Mouse (Mus musculus) liver, embryonic 11.5 days (tissue): Measurements from ENCODE around the gene Efna2. TPM values are rescaled to one million over a fixed set of nuclear protein-coding genes. Genes with fewer than 3 reads are reported as not detected.

ENCODE experiments used
- ATAC-seq: fragments of 200-750 bp; cut with Nextera tagmentation; replicated peaks from 2 replicates; pipeline ENCODE4 v1.8.0; 2017; ENCODE audit warnings: moderate number of reproducible peaks, mild to moderate bottlenecking, moderate TSS enrichment, moderate library complexity; ENCODE audit not compliant: low FRiP score
- DNase-seq: peaks from one replicate; pipeline ENCODE4 v3.0.0-alpha.2; 2017; ENCODE audit warnings: low spot score
- H3K27ac ChIP-seq: fragments of 300-500 bp; sonication (generic); 2 replicates; pipeline ENCODE4 v1.5.1; 2014; ENCODE audit warnings: mild to moderate bottlenecking, low read depth, low read length, control low read depth
- H3K27me3 ChIP-seq: fragments of 300-500 bp; sonication (generic); replicated peaks from 2 replicates; pipeline ENCODE4 v1.6.1; 2014; ENCODE audit warnings: low read length, mixed read lengths; ENCODE audit not compliant: control insufficient read depth, insufficient read depth
- H3K36me3 ChIP-seq: fragments of 300-500 bp; sonication (generic); 2 replicates; pipeline ENCODE4 v1.6.1; 2014; ENCODE audit warnings: mild to moderate bottlenecking, low read length, moderate library complexity, mixed read lengths; ENCODE audit not compliant: control insufficient read depth, insufficient read depth
- H3K4me1 ChIP-seq: fragments of 300-500 bp; sonication (generic); replicated peaks from 2 replicates; pipeline ENCODE4 v1.6.1; 2014; ENCODE audit warnings: low read length, mixed read lengths; ENCODE audit not compliant: control insufficient read depth, insufficient read depth
- H3K4me2 ChIP-seq: fragments of 300-500 bp; sonication (generic); 2 replicates; pipeline ENCODE4 v1.6.1; 2014; ENCODE audit warnings: mild to moderate bottlenecking, control low read depth, moderate library complexity
- H3K4me3 ChIP-seq: fragments of 300-500 bp; sonication (generic); 2 replicates; pipeline ENCODE4 v1.5.1; 2014; ENCODE audit warnings: low read depth, low read length, control low read depth
- H3K9ac ChIP-seq: fragments of 300-500 bp; sonication (generic); 2 replicates; pipeline ENCODE4 v1.6.1; 2014; ENCODE audit warnings: low read depth, low read length, control low read depth
- H3K9me3 ChIP-seq: fragments of 300-500 bp; sonication (generic); 2 replicates; pipeline ENCODE4 v1.6.1; 2016; ENCODE audit warnings: low read length, inconsistent platforms, mixed read lengths; ENCODE audit not compliant: control insufficient read depth
- WGBS: fragments of 180-500 bp; shearing (Covaris S2); extraction: QIAGEN DNeasy Blood & Tissue Kit; methylation state at CpG from one replicate; pipeline ENCODE4 v1.1.7; 2014; 5-methylcytosine and 5-hydroxymethylcytosine counted together
- polyA plus RNA-seq: library from polyadenylated mRNA; unstranded; fragments of >200 nt; fragmentation: Nextera tagmentation; extraction: Ambion mirVana; gene quantifications from 2 replicates; pipeline ENCODE4 v1.2.1, GENCODE M21; 2014

The Efna2 gene
- polyA plus RNA-seq, 1 experiment from 2014 or later, result 10.7 TPM

GRCm38 (mm10) chr10:80158307-80158986 is 20.8 kb upstream of the Efna2 start:
- DNase-seq (peak; percentile 75), ATAC-seq (no peak)
- 12% methylated on average over 18 of the region's 18 CpGs for WGBS

GRCm38 (mm10) chr10:80159021-80159560 is 20.2 kb upstream of the Efna2 start:
- Histone ChIP-seq H3K4me2 (peak overlapping the region; percentile 94), H3K36me3 (peaks cover 32% of the 10 kb centered on the region), H3K4me1 (peaks cover 80% of the 10 kb centered on the region), H3K27me3 (no peaks in the 10 kb centered on the region), H3K9ac (peak overlapping the region; percentile 57), H3K4me3 (peak overlapping the region; percentile 54), H3K27ac (peak overlapping the region; percentile 84), H3K9me3 (no peaks in the 10 kb centered on the region)
- 17% methylated on average over 12 of the region's 12 CpGs for WGBS
- ATAC-seq (no peak), DNase-seq (peak; percentile 60)

More at GRCm38 (mm10) chr10:80158307-80158986, 20.8 kb upstream of the Efna2 start:
- Histone ChIP-seq H3K9me3 (no peaks in the 10 kb centered on the region), H3K4me2 (peak overlapping the region; percentile 94), H3K27ac (peak overlapping the region; percentile 84), H3K4me1 (peaks cover 81% of the 10 kb centered on the region), H3K36me3 (peaks cover 37% of the 10 kb centered on the region), H3K9ac (peak overlapping the region; percentile 46), H3K27me3 (no peaks in the 10 kb centered on the region), H3K4me3 (peak overlapping the region; percentile 54; the same call in 1 of the 2 replicates)

DNA sequence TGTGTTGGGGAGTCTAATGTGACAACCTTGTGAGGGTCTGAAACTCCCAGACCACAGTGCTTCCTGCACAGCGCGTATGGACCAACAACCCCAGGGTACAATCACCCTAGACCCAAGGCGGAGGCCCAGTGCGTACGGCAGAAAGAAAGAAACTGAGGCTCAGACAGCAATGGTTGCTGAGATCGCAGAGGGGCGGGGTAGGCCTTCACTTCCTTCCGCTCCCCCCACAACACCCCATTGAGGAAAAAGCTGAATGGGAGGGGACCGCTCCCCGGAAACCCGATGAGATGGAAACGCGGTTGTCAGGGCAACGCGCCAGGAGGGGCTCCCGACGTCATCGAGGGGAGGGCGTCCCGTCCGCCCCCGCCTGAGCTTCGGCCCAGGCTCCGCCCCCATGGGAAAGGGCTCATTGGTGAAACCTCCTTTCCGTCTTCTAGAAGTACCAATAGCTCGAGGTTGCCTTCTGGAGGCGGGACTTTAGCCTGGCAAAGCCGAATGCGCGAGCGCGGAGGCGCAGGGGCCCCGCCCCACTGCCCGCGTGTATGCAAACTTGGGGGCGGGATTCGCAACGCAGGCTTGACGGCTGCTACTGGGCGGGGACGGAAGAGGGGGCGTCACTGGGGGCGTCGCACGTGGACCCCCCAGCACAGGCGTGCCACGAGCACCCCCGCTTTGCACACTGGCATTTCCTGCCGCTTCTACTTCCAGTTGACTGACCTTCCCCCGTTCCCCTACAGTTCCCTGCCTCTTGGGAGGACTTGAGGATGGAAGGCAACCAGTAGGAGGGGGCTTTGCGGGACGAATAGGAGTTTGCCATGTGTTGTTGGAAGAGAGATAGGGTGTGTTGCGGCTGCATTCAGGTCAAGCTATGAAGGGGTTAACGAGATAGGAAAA is 19.5 kb upstream of the Efna2 start:
- peak overlapping the region; percentile 93 for H3K27ac ChIP-seq
- H3K36me3 ChIP-seq, result peaks cover 25% of the 10 kb centered on the region
- under 1% methylated on average over 55 of the region's 55 CpGs for WGBS
- H3K4me1 ChIP-seq, result peaks cover 81% of the 10 kb centered on the region
- H3K9me3 ChIP-seq, result no peaks in the 10 kb centered on the region
- H3K4me2 ChIP-seq, result peak overlapping the region; percentile 94
- peak overlapping the region; percentile 70 for H3K9ac ChIP-seq
- no peaks in the 10 kb centered on the region for H3K27me3 ChIP-seq
- H3K4me3 ChIP-seq, result peak overlapping the region; percentile 54
- peak; percentile 96 for DNase-seq
- ATAC-seq, result peak; percentile 84

- ATAC-seq, result 0 out of 2 replicates have a peak, but pooled peaks have one; percentile 9
- Histone ChIP-seq H3K27ac (peak overlapping the region; percentile 93), H3K4me3 (peak overlapping the region; percentile 54), H3K27me3 (no peaks in the 10 kb centered on the region), H3K4me2 (peak overlapping the region; percentile 94), H3K9me3 (no peaks in the 10 kb centered on the region), H3K36me3 (peaks cover 17% of the 10 kb centered on the region), H3K9ac (peak overlapping the region; percentile 70), H3K4me1 (peaks cover 82% of the 10 kb centered on the region)
- WGBS, result under 1% methylated on average over 33 of the region's 33 CpGs
- DNase-seq, result peak; percentile 84
Measured at GRCm38 (mm10) chr10:80160455-80161371, 18.6 kb upstream of the Efna2 start.

DNA sequence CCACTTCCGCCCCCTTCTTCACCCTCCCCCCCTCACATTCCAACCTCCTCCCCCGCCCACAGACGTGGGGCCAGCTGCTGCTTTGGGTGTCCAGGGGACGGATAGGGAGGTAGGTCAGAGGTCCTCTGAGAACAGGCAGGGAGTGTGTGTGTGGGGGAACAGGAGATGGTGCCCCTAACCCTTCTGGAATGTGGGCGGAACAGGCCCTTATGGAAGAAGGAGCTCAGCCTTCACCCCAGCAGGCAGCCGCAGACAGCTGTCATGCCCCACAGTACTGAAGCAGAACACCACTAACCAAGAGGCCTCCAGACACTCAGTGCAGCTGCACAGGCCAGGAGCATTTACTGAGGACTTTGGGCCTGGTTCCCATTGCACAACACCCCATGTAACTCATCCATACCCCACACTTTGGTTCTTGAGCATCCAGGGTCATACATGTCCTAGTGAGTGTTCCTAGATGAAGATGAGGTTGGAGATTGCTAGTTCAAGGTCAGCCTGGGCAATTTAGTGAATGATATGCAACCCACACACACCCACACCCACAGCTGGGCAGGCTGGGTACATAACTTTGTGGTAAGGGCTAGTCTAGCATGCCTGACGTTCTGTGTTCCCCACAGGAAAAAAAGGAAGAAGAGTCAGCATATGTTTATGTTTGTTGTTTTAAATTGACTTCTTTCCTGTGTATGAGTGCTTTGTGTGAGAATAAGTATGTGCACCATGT is 17.6 kb upstream of the Efna2 start:
- Histone ChIP-seq H3K27me3 (no peaks in the 10 kb centered on the region), H3K9me3 (no peaks in the 10 kb centered on the region), H3K36me3 (peaks cover 9% of the 10 kb centered on the region; the same call in 1 of the 2 replicates), H3K4me1 (peaks cover 85% of the 10 kb centered on the region), H3K4me3 (peak overlapping the region; percentile 54), H3K9ac (peak overlapping the region; percentile 70), H3K27ac (peak overlapping the region; percentile 93), H3K4me2 (peak overlapping the region; percentile 94)
- DNase-seq (peak; percentile 59), ATAC-seq (no peak)
- WGBS, result 17% methylated on average over 7 of the region's 7 CpGs

DNA sequence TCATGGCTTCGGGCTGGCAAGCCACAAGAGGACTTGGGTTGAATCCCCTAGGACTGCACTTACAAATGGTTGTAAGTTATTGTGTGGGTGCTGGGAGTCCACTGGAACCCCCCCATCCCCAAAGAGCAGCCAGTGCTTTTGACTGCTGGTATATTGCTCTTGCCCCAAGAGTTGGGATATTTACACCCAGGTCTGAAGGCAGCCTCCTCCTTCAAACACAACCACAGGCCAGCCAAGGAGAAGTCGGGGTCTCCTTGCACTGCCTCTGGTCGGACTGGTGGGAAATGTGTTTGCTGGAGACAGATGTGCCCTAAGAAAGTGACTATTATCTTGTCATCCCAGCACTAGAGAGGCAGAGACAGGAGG is 17.1 kb upstream of the Efna2 start:
- H3K4me2 ChIP-seq, result peak overlapping the region; percentile 94
- ATAC-seq, result no peak
- no peak overlapping the region for H3K9ac ChIP-seq

DNA sequence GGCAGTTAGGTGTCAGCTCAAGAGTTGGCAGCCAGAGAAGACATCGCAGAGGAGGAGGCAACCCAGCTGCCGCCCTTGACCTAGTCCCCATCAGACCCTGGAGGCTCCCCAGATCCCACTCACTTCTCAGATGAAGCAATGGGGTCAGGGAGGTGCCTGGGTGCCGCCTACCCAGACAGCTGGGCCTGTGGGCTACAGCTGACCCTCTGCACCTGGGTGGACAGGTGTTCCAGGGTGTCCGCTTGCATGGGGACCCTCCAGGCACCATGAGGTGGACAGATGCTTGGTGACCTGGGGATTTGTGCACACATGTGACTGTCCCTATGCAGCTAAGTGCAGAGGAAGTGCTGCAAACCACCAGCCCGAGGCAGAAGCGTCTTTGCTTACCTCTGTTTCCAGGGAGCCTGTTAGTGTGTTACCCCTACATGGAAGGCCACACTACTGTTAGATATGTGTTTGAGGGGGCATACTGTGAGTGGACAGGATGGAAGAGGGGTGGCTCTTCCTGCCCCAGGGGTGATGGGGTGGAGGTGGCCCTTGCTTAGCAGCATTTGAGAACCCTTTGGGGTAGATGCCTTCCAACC is 16.5 kb upstream of the Efna2 start:
- Histone ChIP-seq H3K9ac (peak overlapping the region; percentile 27; the same call in 1 of the 2 replicates), H3K9me3 (no peaks in the 10 kb centered on the region), H3K4me1 (peaks cover 82% of the 10 kb centered on the region), H3K4me2 (no peak overlapping the region; the same call in 1 of the 2 replicates), H3K27me3 (no peaks in the 10 kb centered on the region), H3K4me3 (no peak overlapping the region), H3K36me3 (no peaks in the 10 kb centered on the region), H3K27ac (no peak overlapping the region)
- ATAC-seq (no peak), DNase-seq (no peak)
- 71% methylated on average over 6 of the region's 6 CpGs for WGBS

More for the DNA sequence above, 17.1 kb upstream of the Efna2 start:
- Histone ChIP-seq H3K27ac (peak overlapping the region; percentile 93), H3K4me3 (peak overlapping the region; percentile 54; the same call in 1 of the 2 replicates), H3K4me1 (peaks cover 87% of the 10 kb centered on the region), H3K36me3 (peaks cover 3% of the 10 kb centered on the region; the same call in 1 of the 2 replicates), H3K9me3 (no peaks in the 10 kb centered on the region), H3K27me3 (no peaks in the 10 kb centered on the region)
- DNase-seq, result no peak
- 77% methylated on average over 3 of the region's 3 CpGs for WGBS
